Mouse (Mus musculus) lung, postnatal 0 days (tissue): ENCODE data around the gene Scn4b. TPM values are rescaled to one million over a fixed set of nuclear protein-coding genes. Genes with fewer than 3 reads are reported as not detected.
A peak's percentile ranks its signal among the peaks of the same experiment; 100 is the strongest.

Experiments used
- ATAC-seq: fragments of 200-750 bp; cut with Nextera tagmentation; 2 replicates; pipeline ENCODE4 v1.8.0; 2017; ENCODE audit warnings: moderate library complexity
- DNase-seq: peaks from one replicate; pipeline ENCODE4 v3.0.0-alpha.2; 2016; ENCODE audit warnings: low spot score
- H3K27ac ChIP-seq: fragments of 300-500 bp; sonication (generic); 2 replicates; pipeline ENCODE4 v1.5.1; 2014; ENCODE audit warnings: antibody characterized with exemption, mild to moderate bottlenecking, low read length, mixed read lengths
- H3K27me3 ChIP-seq: fragments of 300-500 bp; sonication (generic); replicated peaks from 2 replicates; pipeline ENCODE4 v1.6.1; 2014; ENCODE audit warnings: low read length, mixed read lengths; ENCODE audit not compliant: insufficient read depth
- H3K36me3 ChIP-seq: fragments of 300-500 bp; sonication (generic); 2 replicates; pipeline ENCODE4 v1.6.1; 2014; ENCODE audit warnings: low read length, mixed read lengths; ENCODE audit not compliant: insufficient read depth
- H3K4me1 ChIP-seq: fragments of 300-500 bp; sonication (generic); 2 replicates; pipeline ENCODE4 v1.6.1; 2014; ENCODE audit warnings: antibody characterized with exemption, low read depth, low read length, mixed read lengths; ENCODE audit not compliant: insufficient read depth
- H3K4me2 ChIP-seq: fragments of 300-500 bp; sonication (generic); replicated peaks from 2 replicates; pipeline ENCODE4 v1.6.1; 2014; ENCODE audit warnings: low read depth, mild to moderate bottlenecking, low read length, moderate library complexity, mixed read lengths
- H3K4me3 ChIP-seq: fragments of 300-500 bp; sonication (generic); 2 replicates; pipeline ENCODE4 v1.5.1; 2014; ENCODE audit warnings: low read depth, low read length
- H3K9ac ChIP-seq: fragments of 300-500 bp; sonication (generic); replicated peaks from 2 replicates; pipeline ENCODE4 v1.6.1; 2014; ENCODE audit warnings: low read depth, mild to moderate bottlenecking
- H3K9me3 ChIP-seq: fragments of 300-500 bp; sonication (generic); 2 replicates; pipeline ENCODE4 v1.6.1; 2016; ENCODE audit warnings: low read length, mixed read lengths
- CTCF ChIP-seq: IDR thresholded peaks from 2 replicates; pipeline ENCODE4 v1.5.1; 2016; ENCODE audit warnings: antibody characterized with exemption, mild to moderate bottlenecking
- EP300 ChIP-seq: IDR thresholded peaks from 2 replicates; pipeline ENCODE4 v1.6.1; 2016; ENCODE audit warnings: antibody characterized with exemption, mild to moderate bottlenecking, control low read depth
- WGBS: fragments of 180-500 bp; shearing (Covaris S2); extraction: QIAGEN DNeasy Blood & Tissue Kit; methylation state at CpG from one replicate; pipeline ENCODE4 v1.1.7; 2014; 5-methylcytosine and 5-hydroxymethylcytosine counted together
- polyA plus RNA-seq: library from polyadenylated mRNA; unstranded; fragments of >200 nt; fragmentation: Nextera tagmentation; extraction: Ambion mirVana; gene quantifications from 2 replicates; pipeline ENCODE4 v1.2.1, GENCODE M21; 2015

Gene Scn4b
- polyA plus RNA-seq, 1 experiment from 2014 or later = 0.13 TPM

DNA sequence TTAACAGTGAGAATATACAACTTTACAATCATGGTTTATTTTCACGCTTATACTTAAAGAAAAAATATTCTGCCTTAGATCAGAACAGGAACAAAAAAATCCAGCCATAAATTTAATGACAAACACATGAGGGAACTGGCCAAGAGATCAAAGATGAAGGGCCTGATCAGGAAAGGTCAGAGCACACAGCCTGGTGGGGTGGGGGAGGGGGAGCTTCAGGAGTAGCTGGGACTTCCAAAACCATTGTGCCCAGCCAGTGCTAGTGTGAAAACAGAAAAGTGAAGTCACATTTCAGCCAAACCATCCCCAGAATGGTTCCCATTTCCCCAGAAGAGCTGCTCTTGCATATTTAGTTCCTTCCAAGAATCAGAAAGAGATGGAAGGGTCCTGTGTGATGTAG is 35.7 kb upstream of the Scn4b start:
- no peak overlapping the region for H3K4me2 ChIP-seq
- no peak overlapping the region for H3K9ac ChIP-seq
- H3K9me3 ChIP-seq = no peaks in the 10 kb centered on the region
- H3K27ac ChIP-seq = no peak overlapping the region
- no peak for ATAC-seq
- WGBS = 69% methylated on average over 1 of the region's 1 CpGs
- TF ChIP-seq CTCF (no peak), EP300 (no peak)
- DNase-seq = no peak
- no peak overlapping the region for H3K4me3 ChIP-seq
- H3K36me3 ChIP-seq = no peaks in the 10 kb centered on the region
- H3K27me3 ChIP-seq = no peaks in the 10 kb centered on the region
- no peaks in the 10 kb centered on the region for H3K4me1 ChIP-seq

DNA sequence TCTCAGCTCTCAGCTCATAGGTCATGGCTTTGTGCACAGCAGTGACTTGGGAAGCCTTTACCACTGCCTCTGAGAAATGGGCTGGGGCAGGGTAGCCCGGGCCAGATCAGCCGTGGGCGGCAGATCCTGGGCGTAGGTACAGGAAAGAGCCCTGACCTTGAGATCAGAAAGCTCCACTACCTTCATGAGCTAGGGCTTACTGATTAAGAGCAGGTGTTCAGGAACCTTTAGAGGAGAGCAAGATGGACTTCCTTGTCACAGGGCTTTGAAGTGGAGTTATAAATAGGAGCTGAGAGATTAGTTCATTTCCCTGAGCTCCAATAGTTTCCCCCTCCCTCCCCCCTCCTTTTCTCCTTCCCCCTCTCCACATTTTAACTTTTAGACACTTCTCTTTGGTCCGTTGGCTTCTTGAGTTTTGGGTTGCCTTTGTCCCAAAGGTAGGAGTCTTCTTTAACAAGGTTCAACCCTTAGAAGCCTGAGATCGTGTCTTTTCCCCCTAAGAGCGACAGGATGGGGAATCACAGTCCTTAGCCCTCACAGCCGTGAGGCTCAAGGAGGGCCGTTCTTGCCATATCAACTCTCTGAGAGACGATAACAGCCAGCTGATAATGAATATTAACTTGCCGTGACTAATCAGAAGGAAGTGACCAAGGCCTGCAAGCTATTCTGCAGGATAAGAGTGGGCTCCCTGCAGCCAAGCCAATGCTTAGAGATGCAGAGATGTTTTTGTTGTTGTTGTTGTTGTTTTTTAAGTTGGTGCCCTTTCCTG is 34.8 kb upstream of the Scn4b start:
- DNase-seq (peak; percentile 16), ATAC-seq (no peak)
- Histone ChIP-seq H3K4me1 (no peaks in the 10 kb centered on the region), H3K27me3 (no peaks in the 10 kb centered on the region), H3K9ac (no peak overlapping the region), H3K4me3 (no peak overlapping the region), H3K4me2 (no peak overlapping the region), H3K9me3 (no peaks in the 10 kb centered on the region), H3K36me3 (no peaks in the 10 kb centered on the region), H3K27ac (no peak overlapping the region)
- no peak for TF ChIP-seq CTCF
- TF ChIP-seq EP300 = no peak
- WGBS = 39% methylated on average over 11 of the region's 11 CpGs

- Histone ChIP-seq H3K9ac (no peak overlapping the region), H3K4me3 (no peak overlapping the region), H3K36me3 (no peaks in the 10 kb centered on the region), H3K4me2 (no peak overlapping the region), H3K9me3 (no peaks in the 10 kb centered on the region), H3K27ac (no peak overlapping the region), H3K27me3 (no peaks in the 10 kb centered on the region), H3K4me1 (no peaks in the 10 kb centered on the region)
- WGBS = 67% methylated on average over 2 of the region's 2 CpGs
- ATAC-seq = no peak
- TF ChIP-seq CTCF (no peak), EP300 (no peak)
- no peak for DNase-seq
Measured at GRCm38 (mm10) chr9:45105596-45106374, 32.4 kb upstream of the Scn4b start.

DNA sequence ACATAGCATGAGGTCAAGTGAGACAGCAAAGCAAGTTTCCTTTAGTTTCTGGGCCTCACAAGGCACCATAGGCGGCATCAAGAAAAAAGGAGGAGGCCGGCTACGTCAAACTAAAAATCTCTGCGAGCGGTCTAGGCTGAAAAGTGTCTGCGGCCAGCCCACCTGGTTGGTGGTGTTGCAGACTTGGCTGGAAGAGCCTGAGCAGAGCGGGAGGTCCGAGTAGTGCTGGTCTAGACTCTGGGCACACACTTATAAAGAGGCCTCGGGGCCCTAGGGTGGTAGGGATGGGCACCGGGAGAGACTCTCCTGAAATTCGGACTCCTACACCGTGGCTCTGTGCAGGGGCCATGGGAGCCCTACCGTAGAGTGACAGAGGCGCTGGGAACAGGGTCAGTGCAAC is 22.5 kb upstream of the Scn4b start:
- WGBS = 6% methylated on average over 14 of the region's 14 CpGs
- Histone ChIP-seq H3K36me3 (no peaks in the 10 kb centered on the region), H3K9me3 (no peaks in the 10 kb centered on the region), H3K4me2 (peak overlapping the region; percentile 30; the same call in 1 of the 2 replicates), H3K4me3 (no peak overlapping the region), H3K9ac (no peak overlapping the region), H3K4me1 (no peaks in the 10 kb centered on the region; the same call in 1 of the 2 replicates), H3K27ac (no peak overlapping the region), H3K27me3 (no peaks in the 10 kb centered on the region)
- DNase-seq (peak; percentile 12), ATAC-seq (no peak)
- TF ChIP-seq EP300 = no peak
- no peak for TF ChIP-seq CTCF

GRCm38 (mm10) chr9:45116819-45117218 is 21.4 kb upstream of the Scn4b start:
- TF ChIP-seq CTCF (no peak), EP300 (no peak)
- no peak overlapping the region for H3K9ac ChIP-seq
- WGBS = 47% methylated on average over 9 of the region's 9 CpGs
- H3K27ac ChIP-seq = no peak overlapping the region
- H3K27me3 ChIP-seq = no peaks in the 10 kb centered on the region
- no peaks in the 10 kb centered on the region for H3K9me3 ChIP-seq
- H3K4me2 ChIP-seq = no peak overlapping the region
- no peak for ATAC-seq
- no peaks in the 10 kb centered on the region for H3K36me3 ChIP-seq
- H3K4me1 ChIP-seq = no peaks in the 10 kb centered on the region; the same call in 1 of the 2 replicates
- no peak overlapping the region for H3K4me3 ChIP-seq
- DNase-seq = peak; percentile 16

DNA sequence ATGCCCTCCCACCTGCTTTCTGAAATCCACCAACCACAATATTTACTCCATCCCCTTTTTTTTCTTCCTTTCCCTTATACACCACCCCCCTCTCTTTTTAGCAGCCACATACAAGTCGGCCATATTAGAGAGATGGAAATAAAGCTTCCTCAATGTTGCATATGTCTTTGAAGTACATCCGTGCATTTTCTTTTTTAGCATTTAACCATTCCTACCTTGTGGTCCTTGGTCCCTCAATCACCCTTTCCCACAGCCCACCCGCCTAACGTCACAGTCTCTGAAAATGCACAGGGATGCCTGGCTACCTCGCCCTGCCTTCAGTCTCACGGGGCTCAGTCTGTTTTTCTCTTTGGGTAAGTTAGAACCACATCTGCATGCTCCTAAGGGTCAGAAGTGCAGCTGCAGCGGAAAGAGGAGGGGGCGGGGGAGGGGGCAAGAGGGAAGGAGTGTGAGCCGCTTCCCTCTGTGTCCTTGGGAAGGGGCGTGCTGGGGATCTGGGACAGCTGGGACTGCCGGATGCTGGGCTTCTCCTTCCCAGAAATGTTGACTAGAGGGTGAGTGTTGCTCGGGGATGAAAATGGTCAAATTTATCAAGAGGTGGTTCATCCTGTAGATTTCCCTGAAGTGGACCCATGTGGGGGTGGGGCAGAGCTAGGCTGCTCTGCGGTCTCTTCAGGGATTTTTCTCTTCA is 20.3 kb upstream of the Scn4b start, which contains the start of gene Scn2b:
Gene Scn2b, plus strand, starts transcription at position 42 of the 691 bp plus-strand sequence.
- H3K9ac ChIP-seq = no peak within 1 kb of the TSS
- H3K27me3 ChIP-seq = no peaks in the 10 kb centered on the region
- TF ChIP-seq CTCF = no peak
- TF ChIP-seq EP300 = no peak
- H3K4me3 ChIP-seq = peak within 1 kb of the TSS; percentile 25; the same call in 1 of the 2 replicates
- peak; percentile 44 for DNase-seq
- ATAC-seq = peak; percentile 21; the same call in 1 of the 2 replicates
- no peaks in the 10 kb centered on the region for H3K36me3 ChIP-seq
- WGBS = 0% methylated on average over 13 of the region's 13 CpGs
- H3K27ac ChIP-seq = no peak within 1 kb of the TSS
- H3K4me1 ChIP-seq = no peaks in the 10 kb centered on the region; the same call in 1 of the 2 replicates
- H3K4me2 ChIP-seq = peak within 1 kb of the TSS; percentile 37
- H3K9me3 ChIP-seq = no peaks in the 10 kb centered on the region
